Mouse (Mus musculus) liver, embryonic 14.5 days (tissue): Measurements from ENCODE around the gene Gm16181.

ENCODE experiments used
- CTCF ChIP-seq: IDR thresholded peaks from 2 replicates; pipeline ENCODE4 v1.5.1; 2016; ENCODE audit warnings: antibody characterized with exemption, low read depth, control low read depth
- EP300 ChIP-seq: IDR thresholded peaks from 2 replicates; pipeline ENCODE4 v1.6.1; 2016; ENCODE audit warnings: antibody characterized with exemption, low read depth

DNA sequence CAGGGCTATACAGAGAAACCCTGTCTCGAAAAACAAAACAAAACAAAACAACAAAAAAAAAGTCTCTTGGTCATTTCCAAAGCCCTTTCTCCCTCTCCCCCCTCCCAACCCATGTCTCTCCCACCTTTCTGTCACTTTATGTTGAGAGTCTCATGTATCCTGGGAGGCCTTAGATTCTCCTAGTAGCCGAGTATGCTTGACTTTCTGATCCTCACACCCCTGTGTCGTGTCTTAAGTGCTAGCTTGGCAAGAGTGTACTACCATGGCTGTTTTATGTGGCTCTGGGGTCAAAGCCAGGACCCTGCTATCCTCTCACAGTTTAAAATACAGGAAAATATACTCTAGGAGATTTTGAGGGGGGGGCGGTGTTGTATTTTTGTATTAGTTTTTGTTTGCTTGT, 33.3 kb upstream of the Gm16181 start:
- TF ChIP-seq CTCF (no peak), EP300 (no peak)
